Mouse (Mus musculus): ENCODE results near the gene Insc. TPM values are rescaled to one million over a fixed set of nuclear protein-coding genes. Genes with fewer than 3 reads are reported as not detected.

Insc gene
- total and polyA plus RNA-seq, 3 experiments: 0.16 to 0.64 (median 0.25) TPM

DNA sequence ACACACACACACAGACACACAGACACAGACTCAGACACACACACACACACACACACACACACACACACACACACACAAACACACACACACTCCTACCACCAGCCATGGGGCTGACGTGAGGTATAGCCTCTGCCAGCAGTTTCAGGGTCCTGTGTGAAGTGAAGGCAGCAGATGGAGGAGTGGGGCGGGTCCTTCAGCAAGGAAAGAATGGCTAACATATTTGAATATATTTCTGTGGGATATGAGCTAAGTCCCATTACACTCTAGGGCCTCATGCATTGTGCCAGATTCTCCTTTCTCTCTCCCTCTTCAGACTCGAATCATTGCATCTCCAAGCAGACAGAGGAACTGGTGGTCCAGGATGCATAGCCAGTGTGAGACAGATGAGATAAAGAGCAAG, 74.9 kb downstream of the Insc start:
- DNase-seq: no peak
- intact Hi-C loops (cut with DNase I): no loop called here
- no peak for TF ChIP-seq CTCF (IDR thresholded peaks at IDR 0.05)
- TF ChIP-seq POLR2A (IDR thresholded peaks at IDR 0.05; ENCODE audit: insufficient read depth, low read depth, low read length): no peak
- no peak for TF ChIP-seq EP300 (IDR thresholded peaks at IDR 0.05; ENCODE audit: insufficient read depth, low read depth, low read length)
- no peak overlapping the region for H3K9ac ChIP-seq (ENCODE audit: low read depth, low read length)
- no peak overlapping the region for H3K27ac ChIP-seq
- H3K79me2 ChIP-seq (replicated peaks; ENCODE audit: control insufficient read depth, insufficient read depth, low read length): no peaks in the 10 kb centered on the region
- H3K27me3 ChIP-seq (ENCODE audit: control insufficient read depth, insufficient read depth, low read length): no peaks in the 10 kb centered on the region
- WGBS: 75% methylated on average over 3 of the region's 3 CpGs
- no peaks in the 10 kb centered on the region for H3K36me3 ChIP-seq (ENCODE audit: control insufficient read depth, insufficient read depth, low read length)
- H3K4me3 ChIP-seq: no peak overlapping the region
- no peaks in the 10 kb centered on the region for H3K4me1 ChIP-seq (ENCODE audit: control insufficient read depth, insufficient read depth, low read length)

DNA sequence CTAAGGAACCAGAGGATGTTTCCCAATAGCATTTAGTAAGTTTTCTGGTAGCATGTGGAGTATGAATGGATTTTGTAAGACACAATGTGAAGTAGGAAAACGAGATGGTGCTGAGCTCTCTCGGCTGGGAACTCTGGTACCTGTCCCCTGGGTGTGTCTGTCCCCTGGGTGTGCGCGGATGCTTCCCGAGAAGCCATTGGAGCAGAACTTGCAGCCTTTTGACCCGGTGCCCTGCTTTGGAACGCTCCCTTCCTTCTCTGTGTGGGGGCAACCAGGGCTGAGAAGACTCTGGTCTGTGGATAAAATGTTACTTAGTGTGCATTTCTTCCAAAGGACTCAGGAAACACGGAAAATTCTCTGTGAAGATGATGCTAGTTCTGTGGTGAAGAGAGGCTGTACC, 75.3 kb downstream of the Insc start:
- Histone ChIP-seq H3K4me3 (no peak overlapping the region), H3K79me2 (replicated peaks; ENCODE audit: control insufficient read depth, insufficient read depth, low read length) (no peaks in the 10 kb centered on the region), H3K27ac (no peak overlapping the region), H3K4me1 (ENCODE audit: control insufficient read depth, insufficient read depth, low read length) (no peaks in the 10 kb centered on the region), H3K9ac (ENCODE audit: low read depth, low read length) (no peak overlapping the region), H3K27me3 (ENCODE audit: control insufficient read depth, insufficient read depth, low read length) (no peaks in the 10 kb centered on the region), H3K36me3 (ENCODE audit: control insufficient read depth, insufficient read depth, low read length) (no peaks in the 10 kb centered on the region)
- DNase-seq: no peak
- intact Hi-C loops (cut with DNase I): no loop called here
- TF ChIP-seq EP300 (IDR thresholded peaks at IDR 0.05; ENCODE audit: insufficient read depth, low read depth, low read length) (no peak), CTCF (IDR thresholded peaks at IDR 0.05) (no peak), POLR2A (IDR thresholded peaks at IDR 0.05; ENCODE audit: insufficient read depth, low read depth, low read length) (no peak)
- WGBS: 69% methylated on average over 8 of the region's 8 CpGs

DNA sequence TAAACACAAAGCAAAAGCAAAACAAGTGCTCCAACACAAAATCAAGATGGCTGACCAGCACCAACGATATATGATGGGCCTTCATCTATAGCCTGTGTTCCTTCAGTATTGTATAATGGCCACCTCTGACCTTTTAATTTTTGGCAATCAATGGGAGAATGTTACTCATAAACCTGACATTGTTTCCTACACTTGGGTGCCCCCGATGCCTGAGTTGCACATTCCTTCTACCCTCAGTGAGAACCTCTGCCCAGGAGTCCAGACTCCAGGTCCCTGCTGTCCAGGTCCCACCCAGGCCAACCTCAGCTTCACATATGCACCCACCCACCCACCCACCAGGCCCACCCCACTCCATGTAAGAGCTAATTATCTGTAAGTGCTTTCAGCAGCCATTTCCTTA, 79.2 kb downstream of the Insc start:
- H3K79me2 ChIP-seq (replicated peaks; ENCODE audit: control insufficient read depth, insufficient read depth, low read length): no peaks in the 10 kb centered on the region
- H3K4me3 ChIP-seq: no peak overlapping the region
- WGBS: 92% methylated on average over 2 of the region's 2 CpGs
- H3K27ac ChIP-seq: no peak overlapping the region
- no peak overlapping the region for H3K9ac ChIP-seq (ENCODE audit: low read depth, low read length)
- H3K36me3 ChIP-seq (ENCODE audit: control insufficient read depth, insufficient read depth, low read length): no peaks in the 10 kb centered on the region
- TF ChIP-seq CTCF (IDR thresholded peaks at IDR 0.05) (no peak), POLR2A (IDR thresholded peaks at IDR 0.05; ENCODE audit: insufficient read depth, low read depth, low read length) (no peak), EP300 (IDR thresholded peaks at IDR 0.05; ENCODE audit: insufficient read depth, low read depth, low read length) (no peak)
- no peaks in the 10 kb centered on the region for H3K4me1 ChIP-seq (ENCODE audit: control insufficient read depth, insufficient read depth, low read length)
- DNase-seq: no peak
- H3K27me3 ChIP-seq (ENCODE audit: control insufficient read depth, insufficient read depth, low read length): no peaks in the 10 kb centered on the region
- intact Hi-C loops (cut with DNase I): no loop called here

DNA sequence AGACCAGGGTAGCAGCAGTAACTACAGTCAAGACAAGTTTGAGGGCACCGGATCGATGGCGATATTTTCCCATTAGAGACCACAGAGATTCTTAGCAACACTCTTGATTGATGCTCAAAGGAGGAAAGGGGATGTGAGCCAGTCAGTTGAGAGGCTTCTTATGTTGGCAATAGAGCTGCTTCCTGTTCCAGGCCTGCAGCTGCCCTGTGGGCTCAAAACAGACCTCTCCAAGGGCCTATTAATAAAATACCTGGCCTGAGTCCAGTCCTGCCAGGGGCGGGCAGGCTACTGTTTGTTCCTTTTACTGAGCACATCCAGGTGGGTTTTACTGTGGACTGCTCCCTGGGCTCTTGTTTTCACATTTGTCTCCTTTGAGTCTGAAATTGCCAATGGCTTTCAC, 83.9 kb downstream of the Insc start:
- H3K27me3 ChIP-seq (ENCODE audit: control insufficient read depth, insufficient read depth, low read length): no peaks in the 10 kb centered on the region
- no peaks in the 10 kb centered on the region for H3K79me2 ChIP-seq (replicated peaks; ENCODE audit: control insufficient read depth, insufficient read depth, low read length)
- 59% methylated on average over 4 of the region's 4 CpGs for WGBS
- DNase-seq: peak in 1 of 2 experiments; percentile 6
- intact Hi-C loops (cut with DNase I): no loop called here
- no peak overlapping the region for H3K27ac ChIP-seq
- no peaks in the 10 kb centered on the region for H3K36me3 ChIP-seq (ENCODE audit: control insufficient read depth, insufficient read depth, low read length)
- no peak overlapping the region for H3K9ac ChIP-seq (ENCODE audit: low read depth, low read length)
- TF ChIP-seq EP300 (IDR thresholded peaks at IDR 0.05; ENCODE audit: insufficient read depth, low read depth, low read length) (no peak), POLR2A (IDR thresholded peaks at IDR 0.05; ENCODE audit: insufficient read depth, low read depth, low read length) (no peak), CTCF (IDR thresholded peaks at IDR 0.05) (no peak)
- H3K4me1 ChIP-seq (ENCODE audit: control insufficient read depth, insufficient read depth, low read length): no peaks in the 10 kb centered on the region
- no peak overlapping the region for H3K4me3 ChIP-seq

DNA sequence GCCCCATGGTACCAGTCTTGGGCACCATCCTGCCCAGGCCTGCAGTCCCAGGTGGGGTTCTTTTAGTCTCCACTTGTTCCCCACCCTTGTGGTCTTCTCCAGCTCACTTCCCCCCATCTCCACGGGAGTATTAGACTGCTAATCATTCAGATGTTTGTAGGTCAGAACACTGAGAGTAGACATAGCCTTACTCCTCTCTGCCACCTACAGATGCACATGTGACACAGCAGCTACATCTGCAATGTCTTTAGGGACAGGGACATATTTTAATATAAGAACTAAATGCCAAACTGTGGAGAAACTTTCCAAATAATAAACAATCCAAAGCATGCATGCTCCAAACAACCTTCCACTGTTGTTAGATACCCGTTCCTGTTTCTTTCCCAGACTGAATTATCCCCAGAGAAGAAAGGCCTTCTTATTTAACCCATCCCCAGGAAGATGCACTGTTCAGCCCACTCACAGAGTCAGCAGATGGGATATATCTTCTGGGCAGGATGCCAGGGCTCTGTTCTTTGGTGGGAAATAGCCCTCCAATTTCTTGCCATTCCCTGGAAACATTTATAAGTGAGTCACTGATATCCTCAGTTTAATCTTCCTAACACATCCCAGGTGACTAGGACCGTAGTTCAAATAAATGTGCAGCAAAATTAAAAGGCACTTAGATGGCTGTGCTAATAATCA, 88.9 kb downstream of the Insc start:
- Histone ChIP-seq H3K36me3 (ENCODE audit: control insufficient read depth, insufficient read depth, low read length) (no peaks in the 10 kb centered on the region), H3K4me1 (ENCODE audit: control insufficient read depth, insufficient read depth, low read length) (no peaks in the 10 kb centered on the region), H3K27me3 (ENCODE audit: control insufficient read depth, insufficient read depth, low read length) (no peaks in the 10 kb centered on the region), H3K9ac (ENCODE audit: low read depth, low read length) (no peak overlapping the region), H3K27ac (no peak overlapping the region), H3K79me2 (replicated peaks; ENCODE audit: control insufficient read depth, insufficient read depth, low read length) (no peaks in the 10 kb centered on the region), H3K4me3 (no peak overlapping the region)
- 39% methylated on average over 3 of the region's 3 CpGs for WGBS
- DNase-seq: no peak
- TF ChIP-seq CTCF (IDR thresholded peaks at IDR 0.05): no peak
- TF ChIP-seq EP300 (IDR thresholded peaks at IDR 0.05; ENCODE audit: insufficient read depth, low read depth, low read length): no peak
- no peak for TF ChIP-seq POLR2A (IDR thresholded peaks at IDR 0.05; ENCODE audit: insufficient read depth, low read depth, low read length)
- intact Hi-C loops (cut with DNase I): no loop called here

DNA sequence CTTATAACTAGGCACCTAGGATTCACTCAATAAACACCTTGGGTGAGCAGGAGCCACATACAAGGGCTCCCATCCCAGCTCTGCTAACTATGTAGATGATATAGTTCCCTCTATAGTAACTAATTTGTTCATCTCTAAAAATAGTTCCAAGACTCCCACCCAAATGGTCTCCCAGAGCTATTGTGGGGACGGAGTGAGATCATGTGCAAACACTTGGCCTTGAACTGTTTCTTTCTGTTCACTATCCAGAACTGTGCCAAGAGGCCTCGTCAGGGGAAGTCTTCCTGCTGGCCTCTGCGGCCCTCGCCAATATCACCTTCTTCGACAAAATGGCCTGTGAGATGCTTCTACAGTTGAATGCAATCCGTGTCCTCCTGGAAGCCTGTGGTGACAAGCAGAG, 91.0 kb downstream of the Insc start:
- Histone ChIP-seq H3K36me3 (ENCODE audit: control insufficient read depth, insufficient read depth, low read length) (no peaks in the 10 kb centered on the region), H3K4me1 (ENCODE audit: control insufficient read depth, insufficient read depth, low read length) (no peaks in the 10 kb centered on the region), H3K27me3 (ENCODE audit: control insufficient read depth, insufficient read depth, low read length) (no peaks in the 10 kb centered on the region), H3K79me2 (replicated peaks; ENCODE audit: control insufficient read depth, insufficient read depth, low read length) (no peaks in the 10 kb centered on the region), H3K27ac (no peak overlapping the region), H3K9ac (ENCODE audit: low read depth, low read length) (no peak overlapping the region), H3K4me3 (no peak overlapping the region)
- TF ChIP-seq POLR2A (IDR thresholded peaks at IDR 0.05; ENCODE audit: insufficient read depth, low read depth, low read length): no peak
- 30% methylated on average over 6 of the region's 6 CpGs for WGBS
- intact Hi-C loops (cut with DNase I): no loop called here
- DNase-seq: no peak

All from heart, adult 2 months (tissue).